Comparison of ENCODE assay signal across 8 mouse cellular contexts in the genomic region with DNA sequence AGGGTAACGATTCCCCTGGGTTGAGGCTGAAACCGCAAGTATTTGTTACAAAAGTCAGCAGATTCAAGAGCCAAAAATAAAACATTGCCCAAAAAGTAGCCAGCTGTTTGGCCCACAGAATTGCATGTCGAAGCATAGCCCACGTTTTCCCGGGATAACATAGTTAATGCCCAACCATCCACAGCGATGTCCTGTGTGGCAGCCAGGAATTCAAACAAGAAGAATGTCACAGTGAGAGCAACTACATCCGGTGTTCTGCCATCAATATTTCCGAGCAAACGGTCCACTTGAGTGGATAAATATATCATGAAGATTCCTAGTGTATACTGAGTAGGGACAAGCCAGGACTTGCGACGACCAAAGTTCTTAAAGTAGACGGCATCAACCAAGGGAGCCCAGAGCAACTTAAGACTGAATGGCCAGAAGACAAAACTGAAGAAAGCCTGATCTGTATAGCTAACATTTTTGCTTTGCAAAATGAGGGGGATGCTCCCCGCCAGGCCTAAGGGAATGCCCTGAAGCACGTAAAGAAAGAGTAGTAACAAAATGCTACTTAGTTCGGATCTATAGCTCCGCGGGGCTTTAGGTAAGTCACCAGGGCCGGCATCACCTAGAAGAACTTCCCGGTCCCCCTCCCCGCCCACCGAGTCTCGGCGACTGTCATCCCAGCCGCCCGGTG. TPM values are rescaled to one million over a fixed set of nuclear protein-coding genes. Genes with fewer than 3 reads are reported as not detected.
DNase-seq lines count a peak whose midpoint lies in the region; ATAC-seq and TF ChIP-seq lines count a peak whose summit lies in the region.

No protein-coding gene starts in this region.

- peaks cover 19% of the 10 kb centered on the region for H3K4me1 ChIP-seq in forebrain, embryonic 16.5 days (replicated peaks; ENCODE audit: control insufficient read depth, insufficient read depth, low read length)
- peaks cover 12% of the 10 kb centered on the region for H3K4me1 ChIP-seq in kidney, embryonic 16.5 days (ENCODE audit: insufficient read depth, low read length)
- peaks cover 27% of the 10 kb centered on the region for H3K4me1 ChIP-seq in megakaryocyte, embryonic 14.5 days

- H3K4me3 ChIP-seq in layer of hippocampus, adult 2 months: peak overlapping the region; percentile 86
- peak overlapping the region; percentile 70 for H3K4me3 ChIP-seq in forebrain, embryonic 16.5 days (replicated peaks; ENCODE audit: low read length)
- H3K4me3 ChIP-seq in kidney, embryonic 16.5 days (ENCODE audit: low read length): peak overlapping the region; percentile 71
- H3K4me3 ChIP-seq in megakaryocyte, embryonic 14.5 days (replicated peaks): peak overlapping the region; percentile 93

- in situ Hi-C loops in Patski (cut with MboI; ENCODE audit: low pct_unique_long_range_greater_than_20kb): no loop called here

- ATAC-seq in Patski: peak; percentile 56
- no peak; the same call in 1 of the 2 replicates for ATAC-seq in forebrain, embryonic 16.5 days
- ATAC-seq in kidney, embryonic 16.5 days (ENCODE audit: low FRiP score, low TSS enrichment): no peak

- no peaks in the 10 kb centered on the region for H3K9me3 ChIP-seq in forebrain, embryonic 16.5 days (ENCODE audit: control insufficient read depth, low read length)
- H3K9me3 ChIP-seq in kidney, embryonic 16.5 days (ENCODE audit: low read length): no peaks in the 10 kb centered on the region
- no peaks in the 10 kb centered on the region for H3K9me3 ChIP-seq in megakaryocyte, embryonic 14.5 days

- H3K27ac ChIP-seq in layer of hippocampus, adult 2 months: peak overlapping the region; percentile 94
- no peak overlapping the region for H3K27ac ChIP-seq in forebrain, embryonic 16.5 days (ENCODE audit: low read length)
- H3K27ac ChIP-seq in kidney, embryonic 16.5 days (ENCODE audit: low read length): peak overlapping the region; percentile 81

- CTCF ChIA-PET in Patski (lab: Charles Lee): interaction anchor here (1.0 to 3.8 kb wide), 3 partner anchors 11 to 92 kb away, joined by 3 to 14 read pairs (median 4); a partner anchor contains a TSS

- peak overlapping the region; percentile 78 for H3K9ac ChIP-seq in forebrain, embryonic 16.5 days (replicated peaks; ENCODE audit: low read depth, low read length)
- peak overlapping the region; percentile 84 for H3K9ac ChIP-seq in kidney, embryonic 16.5 days (replicated peaks; ENCODE audit: low read length)

- no peaks in the 10 kb centered on the region for H3K27me3 ChIP-seq in Patski
- H3K27me3 ChIP-seq in forebrain, embryonic 16.5 days (replicated peaks; ENCODE audit: control insufficient read depth, insufficient read depth, low read length): peaks cover 9% of the 10 kb centered on the region
- H3K27me3 ChIP-seq in kidney, embryonic 16.5 days (ENCODE audit: insufficient read depth, low read length): peaks cover 5% of the 10 kb centered on the region; the same call in 1 of the 2 replicates
- H3K27me3 ChIP-seq in megakaryocyte, embryonic 14.5 days (replicated peaks): peaks cover 2% of the 10 kb centered on the region

- POLR2A ChIA-PET in Patski (lab: Charles Lee): interaction anchor here (0.5 to 2.3 kb wide), 4 partner anchors 13 to 108 kb away, joined by 3 to 14 read pairs (median 4); a partner anchor contains a TSS

- no peaks in the 10 kb centered on the region for H3K36me3 ChIP-seq in forebrain, embryonic 16.5 days (ENCODE audit: control insufficient read depth, insufficient read depth)
- H3K36me3 ChIP-seq in kidney, embryonic 16.5 days (ENCODE audit: insufficient read depth, low read length): no peaks in the 10 kb centered on the region
- peaks cover 15% of the 10 kb centered on the region for H3K36me3 ChIP-seq in megakaryocyte, embryonic 14.5 days (replicated peaks; ENCODE audit: low read length)

- TF ChIP-seq CTCF in layer of hippocampus, adult 2 months (conservative IDR thresholded peaks at IDR 0.05): no peak
- TF ChIP-seq CTCF in Patski (IDR thresholded peaks at IDR 0.05): no peak

- H3K4me2 ChIP-seq in forebrain, embryonic 16.5 days (ENCODE audit: low read length): peak overlapping the region; percentile 74
- peak overlapping the region; percentile 70 for H3K4me2 ChIP-seq in kidney, embryonic 16.5 days (replicated peaks; ENCODE audit: low read depth, low read length)

- 7% methylated on average over 25 of the region's 25 CpGs for WGBS in forebrain, embryonic 16.5 days
- 5% methylated on average over 25 of the region's 25 CpGs for WGBS in kidney, embryonic 16.5 days

- DNase-seq in layer of hippocampus, adult 2 months (ENCODE audit: low spot score in 2 of 2): no peak
- DNase-seq in layer of hippocampus, adult 18-20 months (ENCODE audit: low spot score in 2 of 2): no peak
- DNase-seq in Patski (ENCODE audit: low read depth, low spot score): no peak
- DNase-seq in thymus, postnatal 25 days: peak; percentile 6
- DNase-seq in urinary bladder, postnatal 4 days (ENCODE audit: low spot score in 2 of 2): no peak

RNA-seq across cellular contexts. Expression of a gene that starts 1.0 kb away (rescaled TPM):
- 10 to 100 TPM; 27.7 to 29.0 TPM for total RNA-seq in layer of hippocampus, adult 2 months (2021)
- 10 to 100 TPM; 28.1 to 29.5 TPM for total RNA-seq in layer of hippocampus, adult 18-20 months (2021)
- polyA plus RNA-seq in Patski (2021): 77.9 TPM
- 19.3 and 20.5 TPM in 2 replicates for polyA plus RNA-seq in forebrain, embryonic 16.5 days (2015; fragmentation: Nextera tagmentation; extraction: Ambion mirVana)
- 31.6 and 36.7 TPM in 2 replicates for polyA plus RNA-seq in kidney, embryonic 16.5 days (2015; fragmentation: Nextera tagmentation; extraction: Ambion mirVana)
- 13.9 and 33.7 TPM in 2 replicates for polyA plus RNA-seq in megakaryocyte, embryonic 14.5 days (2012; ENCODE audit: insufficient read depth, low replicate concordance)

RNA-seq across cellular contexts. Expression of a gene that starts 12.3 kb away (rescaled TPM):
- total RNA-seq in layer of hippocampus, adult 2 months (2021): 10 to 100 TPM; 47.2 to 48.5 TPM
- total RNA-seq in layer of hippocampus, adult 18-20 months (2021): 10 to 100 TPM; 45.9 to 51.6 TPM
- polyA plus RNA-seq in Patski (2021): 48.6 TPM
- polyA plus RNA-seq in forebrain, embryonic 16.5 days (2015; fragmentation: Nextera tagmentation; extraction: Ambion mirVana): 51.1 and 51.2 TPM in 2 replicates
- polyA plus RNA-seq in kidney, embryonic 16.5 days (2015; fragmentation: Nextera tagmentation; extraction: Ambion mirVana): 46.4 and 48.4 TPM in 2 replicates
- polyA plus RNA-seq in megakaryocyte, embryonic 14.5 days (2012; ENCODE audit: insufficient read depth, low replicate concordance): 0.66 and 1.7 TPM in 2 replicates

RNA-seq across cellular contexts. Expression of a gene that starts 34.3 kb away (rescaled TPM):
- total RNA-seq in layer of hippocampus, adult 2 months (2021): 10 to 100 TPM; 13.5 to 13.6 TPM
- 10 to 100 TPM; 11.8 to 12.2 TPM for total RNA-seq in layer of hippocampus, adult 18-20 months (2021)
- polyA plus RNA-seq in Patski (2021): 25.0 TPM
- 7.2 and 7.5 TPM in 2 replicates for polyA plus RNA-seq in forebrain, embryonic 16.5 days (2015; fragmentation: Nextera tagmentation; extraction: Ambion mirVana)
- 5.5 and 6.1 TPM in 2 replicates for polyA plus RNA-seq in kidney, embryonic 16.5 days (2015; fragmentation: Nextera tagmentation; extraction: Ambion mirVana)
- 2.4 and 4.0 TPM in 2 replicates for polyA plus RNA-seq in megakaryocyte, embryonic 14.5 days (2012; ENCODE audit: insufficient read depth, low replicate concordance)

Comparison
In these comparisons a context has a peak if more than half of its experiments do, and no peak if none do; other contexts are left out.
1. RNA of a gene that starts 12.3 kb away (polyA plus RNA-seq): 51.1 to 51.2 TPM in forebrain, embryonic 16.5 days, 48.6 TPM in Patski (single experiment) and 46.4 to 48.4 TPM in kidney, embryonic 16.5 days; 0.66 to 1.7 TPM in megakaryocyte, embryonic 14.5 days; every median in the first group is over 10 times any median in the second.
2. Peak in every context shown above with its lines, with median percentiles within 50 percentile points of each other: H3K4me3 ChIP-seq.